Mouse (Mus musculus) monocyte, adult 5-6 weeks (primary cell): ENCODE results near the gene Tcl1b2. TPM values are rescaled to one million over a fixed set of nuclear protein-coding genes. Genes with fewer than 3 reads are reported as not detected.
"Not testable (repeated sequence)": the region's sequence is repeated elsewhere in the genome, so short reads cannot be mapped to it uniquely, and the experiment has no call there.

Experiments
- ATAC-seq: fragments of 153-309, 156-312 bp; replicated peaks from 2 replicates; pipeline ENCODE4 v1.8.0; 2017; ENCODE audit warnings: mild to moderate bottlenecking; ENCODE audit not compliant: low TSS enrichment, insufficient number of reproducible peaks, severe bottlenecking, poor library complexity, low FRiP score
- total RNA-seq: library from RNA; stranded (forward); fragments of 200-1000, 200-491, 200-594 nt; gene quantifications from 3 replicates; pipeline ENCODE4 v1.2.3, GENCODE M21; 2017

Tcl1b2 gene
- total RNA-seq, 1 experiment from 2014 or later = not detected

DNA sequence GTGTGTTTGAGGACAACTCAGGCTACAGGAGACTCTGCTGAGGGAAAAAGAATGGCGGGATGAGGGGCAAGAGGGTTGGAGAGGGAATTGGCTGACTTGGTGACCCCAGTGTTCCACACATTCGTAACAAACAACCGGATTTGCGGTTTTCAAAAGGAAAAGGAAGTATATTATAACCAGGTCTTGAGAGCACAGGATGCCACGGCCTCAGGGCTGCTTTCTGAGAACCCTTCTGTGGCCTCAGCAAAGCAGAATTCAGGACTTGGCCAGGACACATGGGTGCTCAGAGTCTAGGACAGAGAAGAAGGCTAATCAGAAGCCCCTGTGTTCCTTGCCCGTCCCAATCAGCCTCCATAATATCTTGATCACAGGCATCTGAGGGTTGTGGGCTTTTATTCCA is 13.0 kb downstream of the Tcl1b2 start:
- ATAC-seq = no peak

GRCm38 (mm10) chr12:105159390-105159789 is 13.6 kb downstream of the Tcl1b2 start, which contains the start of gene Tcl1b1:
Gene Tcl1b1, plus strand, starts transcription at chr12:105159690.
- no peak for ATAC-seq

DNA sequence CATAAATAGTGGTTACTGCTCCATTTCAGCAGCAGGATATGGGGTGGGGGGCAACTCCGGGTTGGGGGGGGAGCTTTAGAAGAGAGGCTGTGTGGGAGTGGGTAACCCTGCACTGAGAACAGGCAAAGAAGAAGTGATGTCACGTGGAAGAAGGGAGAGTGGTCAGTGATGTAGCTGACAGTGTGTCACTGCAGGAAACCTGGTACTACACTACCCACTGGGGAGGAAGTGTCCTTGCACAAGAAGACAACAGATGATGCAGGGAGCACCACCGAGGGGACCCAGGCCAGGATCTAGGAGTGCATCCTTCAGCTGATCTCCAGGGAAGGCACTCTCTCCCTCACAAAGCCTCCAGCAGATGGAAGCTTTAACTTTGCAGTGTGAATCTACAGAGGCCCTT is 20.9 kb downstream of the Tcl1b2 start:
- no peak for ATAC-seq

DNA sequence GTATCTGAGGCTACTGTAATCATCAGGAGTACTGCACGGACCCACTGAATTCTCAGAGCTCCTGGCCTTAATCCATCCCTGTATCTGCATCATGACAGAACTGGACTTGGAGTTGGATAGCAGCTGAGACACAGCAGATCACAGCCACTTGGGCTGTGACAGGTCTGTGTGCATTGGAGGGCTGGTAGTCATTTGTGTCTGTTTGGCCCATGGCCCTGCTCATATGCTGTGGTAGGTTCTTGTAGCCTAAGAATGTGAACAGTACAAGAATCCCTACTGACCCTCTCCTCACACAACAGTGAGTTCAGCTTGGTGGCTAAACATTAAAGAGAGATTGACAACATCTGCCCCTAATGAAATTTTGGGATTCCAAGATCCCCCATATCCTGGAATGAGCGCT is 27.6 kb downstream of the Tcl1b2 start:
- ATAC-seq = no peak

GRCm38 (mm10) chr12:105174318-105174717 is 28.5 kb downstream of the Tcl1b2 start:
- not testable (repeated sequence) for ATAC-seq

DNA sequence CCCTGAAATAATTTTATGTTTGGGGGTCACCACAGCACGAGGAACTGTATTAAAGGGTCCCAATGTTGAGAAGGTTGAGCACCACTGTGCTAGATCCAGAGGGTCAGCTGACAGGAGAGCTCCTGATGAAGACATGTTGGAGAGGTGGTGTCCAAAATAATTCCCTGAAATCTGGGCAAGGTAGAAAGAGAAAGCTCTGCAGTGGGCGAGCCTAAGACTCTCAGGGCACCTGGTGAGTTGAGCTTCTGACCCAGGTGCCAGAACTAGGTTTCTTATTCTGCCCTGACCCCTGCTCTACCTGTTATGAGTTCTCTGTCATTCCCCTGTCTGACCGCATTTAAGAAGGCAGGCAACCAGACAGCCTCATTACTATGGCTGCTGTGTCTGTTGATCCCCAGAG is 30.2 kb downstream of the Tcl1b2 start, which contains the start of gene Tcl1b5:
TSS of gene Tcl1b5 (plus strand) at position 301 of the 400 bp plus-strand sequence.
- not testable (repeated sequence) for ATAC-seq

- ATAC-seq = not testable (repeated sequence)
Measured at GRCm38 (mm10) chr12:105181040-105181644, 35.3 kb downstream of the Tcl1b2 start.

DNA sequence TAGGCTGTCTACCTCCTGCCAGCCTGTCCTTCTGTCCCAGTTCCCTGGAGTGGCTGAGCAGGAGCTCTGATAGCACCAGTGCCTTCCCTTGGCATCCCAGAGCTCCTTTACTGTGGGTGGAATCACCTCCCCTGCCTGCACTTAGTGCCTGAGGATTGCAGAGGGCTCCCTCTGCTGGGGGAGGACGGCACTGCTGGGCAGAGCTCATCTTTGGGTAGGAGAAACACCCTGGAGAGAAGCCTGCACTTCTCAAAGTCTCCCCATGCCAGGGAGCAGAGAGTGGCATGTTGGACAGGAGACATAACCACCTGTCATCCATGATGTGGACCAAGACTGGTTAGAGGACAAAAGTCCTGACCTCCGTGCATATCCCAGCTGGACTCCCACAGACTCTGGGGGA is 43.2 kb downstream of the Tcl1b2 start:
- ATAC-seq = peak; percentile 17; the same call in 1 of the 2 replicates

DNA sequence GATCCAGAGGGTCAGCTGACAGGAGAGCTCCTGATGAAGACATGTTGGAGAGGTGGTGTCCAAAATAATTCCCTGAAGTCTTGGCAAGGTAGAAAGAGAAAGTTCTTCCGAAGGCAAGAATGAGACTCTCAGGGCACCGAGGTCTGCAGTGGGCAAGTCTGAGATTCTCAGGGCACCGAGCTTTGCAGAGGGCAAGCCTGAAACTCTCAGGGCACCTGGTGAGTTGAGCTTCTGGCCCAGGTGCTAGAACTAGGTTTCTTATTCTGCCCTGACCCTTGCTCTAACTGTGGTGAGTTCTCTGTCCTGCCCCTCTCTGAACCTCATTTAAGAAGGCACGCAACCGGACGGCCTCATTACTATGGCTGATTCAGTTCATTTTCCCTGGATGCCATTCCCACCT is 44.9 kb downstream of the Tcl1b2 start, which contains the start of gene Tcl1b3:
TSS of gene Tcl1b3 (plus strand) at position 301 of the 400 bp plus-strand sequence.
- ATAC-seq = not testable (repeated sequence)

DNA sequence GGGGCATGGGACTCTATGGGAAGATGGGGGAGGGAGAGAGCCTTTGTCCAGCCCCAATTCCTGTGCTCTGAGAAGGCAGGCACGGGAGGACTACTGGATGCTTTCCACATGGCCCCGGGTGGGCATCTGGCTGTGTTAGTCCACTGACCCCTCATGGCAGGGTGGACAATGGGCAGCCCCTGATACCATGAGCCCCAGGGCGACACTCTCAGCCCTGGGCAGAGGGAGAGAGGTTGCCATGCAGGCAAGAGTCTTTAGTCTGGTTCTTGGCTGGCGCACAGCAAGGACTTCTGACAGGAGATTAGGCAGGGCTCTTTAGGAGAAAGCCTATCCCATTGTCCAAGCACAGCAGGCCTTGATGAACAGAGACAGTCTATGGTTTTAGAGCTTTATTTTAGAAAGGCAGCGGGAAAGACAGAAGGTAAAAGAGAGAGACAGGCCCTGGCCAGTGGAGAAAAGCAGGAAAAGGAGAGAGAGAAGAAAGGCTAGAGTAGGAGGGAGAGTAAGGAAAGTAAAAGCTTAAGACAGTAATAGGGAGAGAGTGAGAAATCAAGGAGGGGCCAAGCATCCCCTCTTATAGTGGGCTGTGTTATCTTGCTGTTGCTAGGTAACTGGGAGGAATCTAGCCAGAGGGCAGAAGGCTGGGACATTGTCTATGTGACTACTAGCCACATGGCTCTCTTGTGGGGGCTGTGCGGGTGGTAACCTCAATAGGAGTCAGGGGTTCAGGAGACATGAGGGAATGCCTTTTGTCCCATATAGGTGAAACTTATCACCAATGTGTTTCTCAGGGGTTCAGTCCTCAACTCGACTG is 54.1 kb downstream of the Tcl1b2 start:
- not testable (repeated sequence) for ATAC-seq

DNA sequence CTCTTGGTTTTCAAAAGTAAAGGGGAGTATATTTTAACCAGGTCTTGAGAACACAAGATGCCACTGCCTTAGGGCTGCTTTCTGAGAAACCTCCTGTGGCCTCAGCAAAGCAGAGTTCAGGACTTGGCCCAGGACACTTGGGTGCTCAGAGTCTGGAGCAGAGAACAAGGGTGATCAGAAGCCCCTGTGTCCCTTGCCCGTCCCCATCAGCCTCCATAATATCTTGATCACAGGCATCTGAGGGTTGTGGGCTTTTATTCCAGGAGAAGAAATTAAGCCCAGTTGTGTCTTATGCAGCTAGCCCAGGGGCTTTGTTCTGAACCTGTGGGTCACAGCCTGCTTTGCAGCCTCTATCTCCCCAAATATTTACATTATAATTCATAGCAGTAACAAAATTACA is 55.8 kb downstream of the Tcl1b2 start, which contains the start of gene Tcl1b4:
TSS of gene Tcl1b4 (plus strand) at position 301 of the 400 bp plus-strand sequence.
- ATAC-seq = not testable (repeated sequence)

Other genes starting within 250 kb of the Tcl1b2 start
- 44.7 to 96.7 TPM (median 53.9 TPM) in 3 replicates for gene Syne3, start 136.2 kb upstream of the Tcl1b2 start, total RNA-seq
- 6.8 to 10.9 TPM (median 10.2 TPM) in 3 replicates for gene Glrx5, start 113.3 kb upstream of the Tcl1b2 start, total RNA-seq
- gene Tcl1b1, start 13.7 kb downstream of the Tcl1b2 start, total RNA-seq = not detected in 3 replicates
- not detected in 3 replicates for gene Tcl1b5, start 30.3 kb downstream of the Tcl1b2 start, total RNA-seq
- not detected in 3 replicates for gene Tcl1b3, start 45.0 kb downstream of the Tcl1b2 start, total RNA-seq
- not detected in 3 replicates for gene Tcl1b4, start 55.9 kb downstream of the Tcl1b2 start, total RNA-seq
- gene Tcl1, start 76.8 kb downstream of the Tcl1b2 start, total RNA-seq = not detected in 3 replicates
- gene Tunar, start 187.9 kb downstream of the Tcl1b2 start, total RNA-seq = not detected in 3 replicates